Mouse (Mus musculus): Measurements from ENCODE around the gene Tmem43. TPM values are rescaled to one million over a fixed set of nuclear protein-coding genes. Genes with fewer than 3 reads are reported as not detected.

The Tmem43 gene
- polyA plus RNA-seq (2014; fragmentation: Nextera tagmentation; extraction: Ambion mirVana): 30.0 and 31.7 TPM in 2 replicates

DNA sequence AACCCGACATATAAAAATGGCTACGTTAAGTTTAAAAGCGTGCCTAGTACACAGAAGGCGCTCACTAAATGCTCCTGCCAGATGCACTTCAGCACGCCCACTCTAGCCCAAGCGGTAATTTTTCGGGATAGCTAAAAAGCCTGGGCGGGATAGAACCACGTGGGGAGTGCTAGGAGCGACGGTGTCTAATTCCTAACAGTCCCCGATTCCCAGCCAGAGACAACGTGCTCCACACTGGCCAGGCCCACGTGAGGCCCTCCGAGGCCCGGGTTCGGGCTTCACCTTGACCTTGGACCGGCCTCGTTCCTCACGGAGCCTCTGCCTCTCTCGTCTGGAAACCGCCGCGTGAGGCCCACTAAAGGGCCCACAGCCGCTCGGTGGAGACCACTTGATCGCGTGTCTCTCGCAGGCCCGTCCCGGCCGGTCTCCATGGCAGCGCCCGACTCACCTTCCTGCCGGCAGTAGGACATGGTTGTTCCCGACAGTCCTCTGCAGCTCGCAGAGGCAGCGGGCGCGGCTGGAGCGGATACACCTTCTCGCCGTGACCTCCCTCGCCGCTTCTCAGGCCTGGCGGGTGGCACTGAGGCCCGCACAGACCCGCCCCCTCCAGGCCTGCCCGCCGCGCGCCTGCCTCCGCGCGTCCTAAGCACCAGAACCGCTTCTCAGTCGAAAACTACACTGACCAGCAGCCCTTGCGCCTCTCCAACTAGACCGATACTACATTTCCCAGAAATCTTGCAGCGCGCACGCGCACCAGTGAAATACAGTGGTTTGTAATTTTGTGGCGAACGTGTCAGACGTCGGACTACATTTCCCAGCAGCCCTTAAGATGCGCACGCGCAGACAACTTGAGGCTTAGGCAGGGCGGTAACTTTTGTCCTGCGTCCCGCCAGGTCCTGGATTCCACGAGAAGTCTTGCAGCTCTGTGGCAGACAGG, at the start of gene Tmem43, which contains the start of gene Chchd4:
Gene Tmem43, plus strand, starts transcription at position 836 of the 937 bp plus-strand sequence.
Gene Chchd4, minus strand, starts transcription at position 679 of the 937 bp plus-strand sequence.
- peak; percentile 96 for DNase-seq (ENCODE audit: low spot score)
- Histone ChIP-seq H3K27ac (ENCODE audit: low read depth, low read length) (peak within 1 kb of the TSS; percentile 81), H3K36me3 (ENCODE audit: control insufficient read depth, insufficient read depth, low read length) (peaks cover 11% of the 10 kb centered on the region; the same call in 1 of the 2 replicates), H3K9me3 (ENCODE audit: control insufficient read depth, low read length) (no peaks in the 10 kb centered on the region), H3K9ac (ENCODE audit: low read depth, low read length) (peak within 1 kb of the TSS; percentile 92), H3K4me2 (peak within 1 kb of the TSS; percentile 79), H3K27me3 (replicated peaks; ENCODE audit: control insufficient read depth, insufficient read depth, low read length) (no peaks in the 10 kb centered on the region), H3K4me3 (ENCODE audit: low read depth, low read length) (peak within 1 kb of the TSS; percentile 86), H3K4me1 (replicated peaks; ENCODE audit: control insufficient read depth, insufficient read depth, low read length) (peaks cover 12% of the 10 kb centered on the region)
- under 1% methylated on average over 74 of the region's 74 CpGs for WGBS
- ATAC-seq (replicated peaks; ENCODE audit: low FRiP score): peak; percentile 97

DNA sequence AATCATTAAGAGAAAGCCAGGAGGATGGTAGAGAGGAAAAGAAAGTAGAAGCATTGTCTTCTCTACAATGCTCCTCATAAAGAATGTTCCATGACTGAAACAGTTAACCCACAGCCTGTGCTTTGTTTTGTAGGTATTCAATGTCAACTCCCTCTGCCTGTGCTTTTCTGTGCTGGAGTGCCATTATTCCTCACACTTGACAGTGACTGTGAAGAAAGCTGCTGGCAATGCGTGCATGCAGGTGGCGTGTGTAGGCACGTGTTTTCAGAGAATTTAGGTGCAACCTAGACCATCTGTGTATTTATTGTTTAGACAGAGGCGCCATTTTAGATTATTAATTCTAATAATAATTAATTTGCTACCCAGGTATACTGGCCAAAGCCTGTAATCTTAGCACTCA, 49.4 kb upstream of the Tmem43 start:
- WGBS: 60% methylated on average over 4 of the region's 4 CpGs
- no peak overlapping the region for H3K4me3 ChIP-seq (ENCODE audit: low read depth, low read length)
- H3K4me2 ChIP-seq: no peak overlapping the region
- H3K27me3 ChIP-seq (replicated peaks; ENCODE audit: control insufficient read depth, insufficient read depth, low read length): no peaks in the 10 kb centered on the region
- H3K4me1 ChIP-seq (replicated peaks; ENCODE audit: control insufficient read depth, insufficient read depth, low read length): no peaks in the 10 kb centered on the region
- DNase-seq (ENCODE audit: low spot score) (no peak), ATAC-seq (replicated peaks; ENCODE audit: low FRiP score) (no peak)
- H3K27ac ChIP-seq (ENCODE audit: low read depth, low read length): no peak overlapping the region
- no peak overlapping the region for H3K9ac ChIP-seq (ENCODE audit: low read depth, low read length)
- no peaks in the 10 kb centered on the region for H3K9me3 ChIP-seq (ENCODE audit: control insufficient read depth, low read length)
- H3K36me3 ChIP-seq (ENCODE audit: control insufficient read depth, insufficient read depth, low read length): no peaks in the 10 kb centered on the region

DNA sequence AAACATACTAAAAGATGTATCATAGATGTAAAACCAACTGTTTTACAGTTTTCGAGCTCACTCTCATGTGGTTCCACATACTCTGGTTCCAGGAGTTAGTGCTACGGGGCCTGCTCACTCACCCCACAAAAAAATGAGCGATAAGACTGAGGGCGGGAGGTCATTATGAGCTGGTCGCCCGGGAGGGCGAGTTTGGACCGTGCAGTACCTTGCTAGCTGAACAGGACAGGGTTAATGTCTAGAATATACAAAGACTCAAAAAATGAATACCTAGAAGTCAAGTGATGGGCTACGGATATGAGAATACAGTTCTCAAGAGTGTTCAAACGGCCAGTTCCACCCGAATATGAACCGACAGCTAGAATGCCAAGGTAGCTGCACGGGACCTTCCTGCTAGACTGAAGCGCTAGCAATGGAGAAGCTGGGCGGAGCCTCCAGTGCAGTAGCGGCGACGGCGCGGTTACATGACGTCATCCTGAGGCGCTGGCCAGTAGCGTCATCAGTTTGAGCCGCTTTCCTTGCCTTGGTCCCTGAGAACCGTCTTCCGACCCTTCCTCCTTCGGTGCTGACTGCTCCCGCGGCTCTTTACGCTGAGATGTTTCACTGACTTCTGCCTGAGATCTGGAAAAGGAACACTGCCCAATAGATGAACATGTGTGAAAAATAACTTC, 32.9 kb upstream of the Tmem43 start:
- WGBS: 2% methylated on average over 30 of the region's 30 CpGs
- Histone ChIP-seq H3K36me3 (ENCODE audit: control insufficient read depth, insufficient read depth, low read length) (no peaks in the 10 kb centered on the region), H3K9me3 (ENCODE audit: control insufficient read depth, low read length) (no peaks in the 10 kb centered on the region), H3K4me2 (peak overlapping the region; percentile 86), H3K4me3 (ENCODE audit: low read depth, low read length) (peak overlapping the region; percentile 69), H3K27me3 (replicated peaks; ENCODE audit: control insufficient read depth, insufficient read depth, low read length) (peaks cover 2% of the 10 kb centered on the region), H3K9ac (ENCODE audit: low read depth, low read length) (peak overlapping the region; percentile 73), H3K27ac (ENCODE audit: low read depth, low read length) (peak overlapping the region; percentile 44; the same call in 1 of the 2 replicates), H3K4me1 (replicated peaks; ENCODE audit: control insufficient read depth, insufficient read depth, low read length) (peaks cover 3% of the 10 kb centered on the region; the same call in 1 of the 2 replicates)
- ATAC-seq (replicated peaks; ENCODE audit: low FRiP score) (peak; percentile 93), DNase-seq (ENCODE audit: low spot score) (peak; percentile 91)

DNA sequence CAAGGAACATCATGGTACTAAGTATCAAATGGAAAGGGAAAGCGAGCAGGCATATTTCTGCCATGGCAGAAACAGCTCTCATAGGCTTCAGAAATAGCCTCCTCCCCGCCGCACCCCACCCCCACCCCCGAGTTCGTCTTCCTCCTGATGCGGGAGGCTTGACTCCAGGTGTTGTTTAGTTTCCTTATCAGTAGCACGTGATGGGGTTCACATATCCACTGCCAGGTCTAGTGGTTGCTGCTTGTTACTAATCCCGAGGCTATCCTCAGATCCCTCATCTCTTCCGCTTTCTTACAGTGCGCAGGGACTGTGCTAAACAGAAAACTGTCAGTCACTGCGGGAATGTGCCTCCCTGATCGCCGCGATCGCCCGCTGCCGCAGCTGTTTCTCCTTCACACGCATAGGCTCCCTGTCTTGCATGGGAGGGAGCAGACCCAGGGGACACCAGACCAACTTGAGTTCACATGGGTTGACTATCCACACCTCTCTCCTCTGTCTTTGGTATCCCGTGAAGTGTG, 32.3 kb upstream of the Tmem43 start:
- H3K9me3 ChIP-seq (ENCODE audit: control insufficient read depth, low read length): no peaks in the 10 kb centered on the region
- peak overlapping the region; percentile 69 for H3K4me3 ChIP-seq (ENCODE audit: low read depth, low read length)
- no peaks in the 10 kb centered on the region for H3K36me3 ChIP-seq (ENCODE audit: control insufficient read depth, insufficient read depth, low read length)
- peaks cover 3% of the 10 kb centered on the region; the same call in 1 of the 2 replicates for H3K4me1 ChIP-seq (replicated peaks; ENCODE audit: control insufficient read depth, insufficient read depth, low read length)
- H3K9ac ChIP-seq (ENCODE audit: low read depth, low read length): peak overlapping the region; percentile 73
- DNase-seq (ENCODE audit: low spot score): peak; percentile 36
- WGBS: 1% methylated on average over 19 of the region's 19 CpGs
- H3K27ac ChIP-seq (ENCODE audit: low read depth, low read length): 0 out of 2 replicates have a peak overlapping the region, but pooled peaks have one; percentile 44
- H3K4me2 ChIP-seq: peak overlapping the region; percentile 86
- peak; percentile 57 for ATAC-seq (replicated peaks; ENCODE audit: low FRiP score)
- peaks cover 2% of the 10 kb centered on the region for H3K27me3 ChIP-seq (replicated peaks; ENCODE audit: control insufficient read depth, insufficient read depth, low read length)

DNA sequence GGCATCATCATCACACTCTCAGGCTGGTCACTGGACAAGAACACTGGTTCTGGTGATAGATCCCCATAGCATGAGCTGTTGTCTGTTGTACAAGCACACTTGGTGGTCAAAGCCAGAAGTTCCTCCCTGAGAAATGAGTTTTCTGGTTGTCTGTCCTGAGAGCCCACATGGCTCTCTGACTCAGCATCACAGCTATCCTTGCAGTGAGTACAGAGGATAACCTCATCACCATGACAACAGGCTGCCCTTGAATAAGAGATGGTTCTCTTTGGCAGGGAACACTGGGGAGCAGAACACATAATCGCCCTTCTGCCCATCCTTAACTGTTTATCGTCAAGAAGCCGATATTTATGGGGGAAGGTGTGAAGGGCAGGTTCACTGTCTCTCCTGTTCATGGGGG, 28.2 kb upstream of the Tmem43 start:
- H3K4me2 ChIP-seq: no peak overlapping the region
- H3K9me3 ChIP-seq (ENCODE audit: control insufficient read depth, low read length): no peaks in the 10 kb centered on the region
- peaks cover 3% of the 10 kb centered on the region; the same call in 1 of the 2 replicates for H3K4me1 ChIP-seq (replicated peaks; ENCODE audit: control insufficient read depth, insufficient read depth, low read length)
- WGBS: 71% methylated on average over 3 of the region's 3 CpGs
- DNase-seq (ENCODE audit: low spot score) (no peak), ATAC-seq (replicated peaks; ENCODE audit: low FRiP score) (no peak)
- no peak overlapping the region for H3K27ac ChIP-seq (ENCODE audit: low read depth, low read length)
- H3K9ac ChIP-seq (ENCODE audit: low read depth, low read length): no peak overlapping the region
- H3K4me3 ChIP-seq (ENCODE audit: low read depth, low read length): no peak overlapping the region
- H3K27me3 ChIP-seq (replicated peaks; ENCODE audit: control insufficient read depth, insufficient read depth, low read length): no peaks in the 10 kb centered on the region
- no peaks in the 10 kb centered on the region for H3K36me3 ChIP-seq (ENCODE audit: control insufficient read depth, insufficient read depth, low read length)

DNA sequence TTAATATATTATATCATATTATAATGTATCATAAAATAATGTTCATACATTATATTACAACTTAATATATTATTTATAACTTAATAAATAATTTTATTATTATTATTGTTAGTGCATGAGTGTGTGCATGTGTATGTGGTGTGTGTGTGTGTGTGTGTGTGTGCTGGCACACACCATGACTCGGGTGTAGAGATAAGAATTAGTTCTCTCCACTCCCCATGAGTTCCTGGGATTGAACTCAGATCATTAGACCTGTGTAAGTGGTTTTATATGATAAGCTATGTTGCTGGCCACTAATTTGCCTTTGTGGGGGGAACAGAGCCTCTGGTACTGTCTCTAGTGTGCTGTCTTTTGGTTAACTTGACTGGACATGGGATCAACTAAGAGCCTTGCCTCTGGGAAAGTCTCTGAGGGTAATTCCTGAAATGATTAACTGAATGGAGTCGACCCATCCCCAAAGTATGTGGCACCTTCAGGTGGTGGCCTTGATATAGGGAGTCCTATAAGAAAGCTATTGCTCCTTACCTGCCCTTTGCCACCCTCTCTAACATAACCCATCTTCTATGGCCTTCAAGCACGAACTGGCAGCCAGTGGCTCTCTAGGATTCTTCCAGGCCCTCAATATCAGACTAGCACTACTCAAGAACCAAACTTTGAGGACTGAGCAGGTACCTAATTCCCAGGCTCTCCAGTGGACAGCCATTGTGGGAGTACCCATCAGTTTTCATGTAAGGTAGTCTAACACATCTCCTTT, 23.9 kb upstream of the Tmem43 start:
- H3K9ac ChIP-seq (ENCODE audit: low read depth, low read length): no peak overlapping the region
- H3K27me3 ChIP-seq (replicated peaks; ENCODE audit: control insufficient read depth, insufficient read depth, low read length): no peaks in the 10 kb centered on the region
- no peak for DNase-seq (ENCODE audit: low spot score)
- H3K27ac ChIP-seq (ENCODE audit: low read depth, low read length): no peak overlapping the region
- no peaks in the 10 kb centered on the region for H3K36me3 ChIP-seq (ENCODE audit: control insufficient read depth, insufficient read depth, low read length)
- no peaks in the 10 kb centered on the region for H3K4me1 ChIP-seq (replicated peaks; ENCODE audit: control insufficient read depth, insufficient read depth, low read length)
- H3K9me3 ChIP-seq (ENCODE audit: control insufficient read depth, low read length): no peaks in the 10 kb centered on the region
- ATAC-seq (replicated peaks; ENCODE audit: low FRiP score): peak; percentile 81
- H3K4me3 ChIP-seq (ENCODE audit: low read depth, low read length): no peak overlapping the region
- H3K4me2 ChIP-seq: no peak overlapping the region
- 39% methylated on average over 3 of the region's 3 CpGs for WGBS

DNA sequence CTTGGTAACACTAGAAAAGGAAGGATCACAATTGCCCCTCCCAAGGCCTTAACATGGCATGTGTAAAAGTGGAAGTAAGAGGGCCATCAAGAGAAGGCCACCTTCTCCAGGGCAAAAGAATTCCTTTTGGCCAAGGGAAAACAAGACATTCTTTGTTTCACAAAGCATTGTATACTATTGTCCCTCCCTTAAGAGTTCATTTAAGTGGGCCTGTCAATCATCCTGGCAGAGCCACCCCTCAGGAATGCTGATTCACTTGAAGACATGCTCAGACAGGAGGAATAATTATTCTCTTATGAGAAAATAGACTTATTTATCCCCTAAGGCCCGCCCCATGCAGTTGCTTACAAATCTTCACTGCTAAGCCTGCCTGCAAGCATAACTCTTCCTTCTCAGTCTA, 21.4 kb upstream of the Tmem43 start:
- no peak overlapping the region for H3K9ac ChIP-seq (ENCODE audit: low read depth, low read length)
- 60% methylated on average over 1 of the region's 1 CpGs for WGBS
- no peak overlapping the region for H3K4me2 ChIP-seq
- H3K4me3 ChIP-seq (ENCODE audit: low read depth, low read length): no peak overlapping the region
- H3K27me3 ChIP-seq (replicated peaks; ENCODE audit: control insufficient read depth, insufficient read depth, low read length): no peaks in the 10 kb centered on the region
- H3K4me1 ChIP-seq (replicated peaks; ENCODE audit: control insufficient read depth, insufficient read depth, low read length): no peaks in the 10 kb centered on the region
- ATAC-seq (replicated peaks; ENCODE audit: low FRiP score): no peak
- H3K9me3 ChIP-seq (ENCODE audit: control insufficient read depth, low read length): no peaks in the 10 kb centered on the region
- no peak for DNase-seq (ENCODE audit: low spot score)
- no peaks in the 10 kb centered on the region for H3K36me3 ChIP-seq (ENCODE audit: control insufficient read depth, insufficient read depth, low read length)
- H3K27ac ChIP-seq (ENCODE audit: low read depth, low read length): no peak overlapping the region

DNA sequence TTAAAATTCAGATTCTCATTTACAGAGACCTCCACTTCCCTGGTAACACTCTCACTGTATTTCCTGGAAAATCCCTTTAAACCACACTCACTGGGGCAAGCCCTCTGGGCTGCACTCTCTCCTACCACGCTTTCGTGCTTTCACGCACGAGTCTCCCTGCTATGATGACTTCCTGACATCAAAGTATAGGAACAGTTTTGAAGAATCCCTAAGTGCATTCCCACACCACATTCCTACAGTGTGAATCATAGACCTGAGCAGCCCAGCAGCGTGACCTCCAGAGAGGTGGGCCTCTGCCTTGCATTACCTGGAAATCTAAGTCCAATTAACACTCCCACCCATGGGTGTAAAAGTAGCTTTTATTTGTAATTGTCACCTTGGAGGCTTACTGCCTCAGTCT, 19.0 kb upstream of the Tmem43 start:
- Histone ChIP-seq H3K36me3 (ENCODE audit: control insufficient read depth, insufficient read depth, low read length) (no peaks in the 10 kb centered on the region), H3K4me3 (ENCODE audit: low read depth, low read length) (no peak overlapping the region), H3K9ac (ENCODE audit: low read depth, low read length) (no peak overlapping the region), H3K4me2 (no peak overlapping the region), H3K27ac (ENCODE audit: low read depth, low read length) (no peak overlapping the region), H3K27me3 (replicated peaks; ENCODE audit: control insufficient read depth, insufficient read depth, low read length) (no peaks in the 10 kb centered on the region), H3K4me1 (replicated peaks; ENCODE audit: control insufficient read depth, insufficient read depth, low read length) (no peaks in the 10 kb centered on the region), H3K9me3 (ENCODE audit: control insufficient read depth, low read length) (no peaks in the 10 kb centered on the region)
- ATAC-seq (replicated peaks; ENCODE audit: low FRiP score) (no peak), DNase-seq (ENCODE audit: low spot score) (no peak)
- WGBS: 49% methylated on average over 5 of the region's 5 CpGs

Measured in liver, embryonic 11.5 days (tissue).